Mouse (Mus musculus) megakaryocyte, adult 5-6 weeks (primary cell): ENCODE data around the gene Mbnl2. TPM values are rescaled to one million over a fixed set of nuclear protein-coding genes. Genes with fewer than 3 reads are reported as not detected.

Experiments used
- ATAC-seq: 2 replicates; pipeline ENCODE4 v1.8.0; 2016; ENCODE audit warnings: mild to moderate bottlenecking, inconsistent platforms; ENCODE audit not compliant: poor library complexity, severe bottlenecking
- total RNA-seq, 2 experiments: library from RNA; stranded (forward) in 1 of 2; stranded (reverse) in 1 of 2; fragments of 153-499, 151-499 nt in 1 of 2; fragments of 221-1000, 200-1000 nt in 1 of 2; gene quantifications; 2 replicates each; pipeline versions ENCODE4 v1.2.3 to v1.2.4; 2015 to 2017

The Mbnl2 gene
- total RNA-seq (2015) (113 and 132 TPM in 2 replicates), total RNA-seq (2017) (94.7 and 111 TPM in 2 replicates)

DNA sequence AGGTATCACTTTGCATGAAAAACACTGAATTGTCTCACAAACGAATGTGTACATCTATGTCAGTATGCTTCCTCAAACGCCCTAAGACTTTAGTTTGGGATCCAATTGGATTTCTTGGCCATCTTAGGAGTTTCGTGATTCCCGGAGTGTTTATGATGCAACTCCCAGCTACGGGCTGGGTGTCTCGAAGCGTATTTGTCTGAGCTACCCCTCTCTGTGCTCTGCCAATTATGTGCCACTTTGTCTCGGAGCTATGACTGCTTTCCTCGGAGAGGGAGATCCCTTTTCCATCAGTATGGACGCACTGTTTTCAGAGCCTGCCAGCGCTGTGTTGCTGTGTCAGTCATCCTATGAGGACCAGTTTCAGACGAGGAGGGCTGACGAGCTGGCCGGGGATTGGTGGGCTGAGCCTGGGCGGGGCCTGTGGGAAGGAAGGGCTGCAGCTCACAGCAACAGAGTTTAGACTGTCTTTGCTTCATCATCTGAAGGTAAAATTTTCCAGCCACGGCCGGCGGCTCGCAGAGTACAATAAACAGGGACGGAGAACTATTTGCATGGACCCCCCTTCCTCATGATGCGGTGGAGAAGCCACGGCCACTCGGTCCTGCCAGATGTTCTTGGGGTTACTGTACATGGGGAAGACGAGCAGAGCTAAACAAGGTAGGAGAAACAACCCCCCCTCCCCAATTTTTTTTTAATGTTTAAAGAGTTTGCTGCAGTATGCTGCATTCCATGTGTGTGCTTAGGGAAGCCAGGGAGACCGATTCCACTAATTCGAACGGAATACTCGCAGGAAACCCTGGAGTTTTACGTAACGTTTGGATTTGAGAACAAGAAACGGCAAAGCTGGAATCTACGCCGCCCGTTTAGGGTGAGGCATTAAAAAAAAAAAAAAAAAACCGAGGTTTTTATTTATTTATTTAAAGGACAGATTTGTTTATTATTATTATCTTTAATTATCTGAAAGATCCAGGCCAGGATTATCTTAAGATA lies at the start of gene Mbnl2:
Mbnl2 (plus strand) TSS at position 424 of the 993 bp plus-strand sequence.
- peak; percentile 77 for ATAC-seq

DNA sequence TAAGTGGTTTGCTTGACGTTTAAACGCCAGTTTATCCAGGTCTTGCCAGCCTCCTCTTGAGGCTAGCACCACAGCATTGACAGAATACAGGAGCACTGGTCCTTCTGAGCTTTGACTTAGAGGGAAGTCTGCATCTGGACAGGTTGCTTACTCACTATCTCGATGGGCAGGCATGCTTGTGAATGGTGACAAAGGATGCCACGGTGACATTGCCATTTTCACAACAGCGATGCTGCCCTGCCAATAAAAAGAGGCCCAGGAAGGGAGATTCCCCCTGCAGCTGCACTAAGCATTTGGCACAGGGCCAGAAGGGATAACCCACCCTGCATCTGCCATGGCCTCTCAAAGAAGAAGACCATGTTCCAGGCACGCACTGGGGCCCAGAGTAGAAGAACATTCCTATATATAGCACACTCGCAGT lies 43.4 kb upstream of the Mbnl2 start:
- ATAC-seq: no peak

DNA sequence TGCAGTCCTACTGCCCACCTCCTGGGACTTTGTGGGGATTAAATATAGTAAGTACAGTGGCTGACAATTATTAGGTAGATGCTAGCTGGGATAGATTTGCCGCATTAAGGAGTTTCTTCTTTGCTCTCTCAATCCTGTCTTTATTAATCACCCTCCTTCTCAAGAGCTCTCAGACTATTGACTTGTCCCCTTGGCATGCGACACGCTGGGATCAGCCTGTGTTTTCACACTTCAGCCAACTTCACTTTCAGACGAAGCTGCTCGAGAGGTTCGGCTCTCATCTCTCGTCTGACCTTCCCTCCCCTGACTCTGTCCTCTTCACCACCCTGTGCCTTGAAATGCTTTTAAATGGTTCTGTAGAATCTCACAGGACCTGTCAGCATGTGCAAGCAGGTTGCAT lies 39.9 kb upstream of the Mbnl2 start:
- no peak for ATAC-seq

- ATAC-seq: no peak
Observed at GRCm38 (mm10) chr14:120238501-120238900, 37.0 kb upstream of the Mbnl2 start.

DNA sequence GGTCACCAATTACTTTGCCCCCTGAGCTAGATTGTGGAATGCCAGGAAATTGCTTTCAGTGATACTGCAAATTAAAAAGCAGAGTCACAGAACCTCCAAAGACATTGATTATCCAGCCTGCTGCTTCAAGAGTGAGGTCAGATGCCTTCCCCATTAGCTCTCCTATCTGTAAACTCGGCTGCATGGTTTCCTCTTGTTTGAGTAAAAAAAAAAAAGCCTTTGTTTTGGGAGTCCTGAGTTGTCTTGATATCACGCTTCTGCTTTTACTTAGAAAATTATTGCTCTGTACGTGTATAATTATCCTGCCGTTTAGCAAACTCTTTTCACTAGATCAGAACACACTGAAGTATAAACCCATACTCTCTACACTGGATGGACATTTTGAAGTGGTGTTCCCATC lies 35.3 kb upstream of the Mbnl2 start:
- ATAC-seq: no peak

- ATAC-seq: no peak
Observed at GRCm38 (mm10) chr14:120242711-120243110, 32.8 kb upstream of the Mbnl2 start.

DNA sequence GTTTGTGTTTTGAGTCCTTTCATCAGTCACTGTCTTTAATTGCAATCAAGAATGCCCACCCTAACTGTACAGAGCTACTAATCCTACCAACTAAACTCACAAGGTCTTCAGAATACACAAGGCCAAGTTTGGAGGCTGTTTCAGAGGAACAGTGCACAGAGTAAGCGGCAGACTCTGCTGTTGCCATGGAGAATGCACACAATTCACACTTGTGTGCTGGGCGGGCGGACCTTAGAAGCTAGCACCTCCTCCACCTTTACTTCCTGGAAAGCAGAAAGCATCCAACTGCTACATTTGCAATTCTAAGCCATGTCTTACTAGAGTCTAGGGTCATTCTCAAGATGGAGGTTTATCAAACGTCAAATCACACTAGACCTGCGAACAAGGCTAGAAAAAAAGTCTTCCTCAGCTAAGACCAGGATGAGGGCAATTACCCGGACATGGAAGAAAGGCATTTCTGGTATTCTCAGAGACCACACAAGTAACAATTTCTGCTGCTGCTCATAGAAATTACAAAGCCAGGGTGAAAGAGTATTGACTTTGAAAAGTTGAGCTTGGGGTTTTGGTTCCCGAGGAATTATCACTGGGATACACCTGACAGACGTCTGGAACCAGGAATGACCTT lies 30.3 kb upstream of the Mbnl2 start:
- ATAC-seq: no peak

DNA sequence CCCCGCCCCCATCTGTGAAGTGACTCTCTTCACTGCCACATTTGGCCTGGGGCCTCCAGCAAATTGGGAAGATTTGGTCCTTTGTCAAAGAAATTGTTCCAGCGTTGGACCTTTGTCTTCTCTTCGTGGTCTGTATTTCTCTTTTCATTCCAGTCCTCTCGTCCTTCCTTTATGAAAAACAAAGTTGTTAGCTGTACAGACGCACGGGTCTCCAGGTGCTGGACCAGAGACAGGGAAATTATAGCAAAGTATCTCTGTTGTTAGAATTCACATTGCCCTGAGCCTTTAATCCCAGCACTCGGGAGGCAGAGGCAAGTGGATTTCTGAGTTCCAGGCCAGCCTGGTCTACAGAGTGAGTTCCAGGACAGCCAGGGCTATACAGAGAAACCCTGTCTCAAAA lies 22.1 kb upstream of the Mbnl2 start:
- ATAC-seq: no peak

DNA sequence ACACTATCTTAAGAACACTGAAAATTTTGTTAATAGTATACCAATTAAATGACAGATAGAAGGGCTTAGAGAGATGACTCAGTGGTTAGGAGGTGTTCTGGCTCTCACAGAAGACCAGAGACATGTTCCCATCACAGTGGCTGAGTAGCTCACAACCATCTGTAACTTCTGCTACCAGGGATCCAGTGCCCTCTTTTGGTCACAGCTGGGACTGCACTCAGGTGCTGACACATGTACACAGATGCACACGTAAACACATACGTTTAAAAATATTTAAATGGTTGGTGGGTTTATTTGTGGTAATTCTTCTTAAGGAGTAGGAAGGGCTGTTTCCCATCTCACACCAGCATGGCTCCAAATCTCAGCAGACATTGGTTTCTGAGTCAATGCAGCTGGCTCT lies 19.3 kb upstream of the Mbnl2 start:
- ATAC-seq: no peak

DNA sequence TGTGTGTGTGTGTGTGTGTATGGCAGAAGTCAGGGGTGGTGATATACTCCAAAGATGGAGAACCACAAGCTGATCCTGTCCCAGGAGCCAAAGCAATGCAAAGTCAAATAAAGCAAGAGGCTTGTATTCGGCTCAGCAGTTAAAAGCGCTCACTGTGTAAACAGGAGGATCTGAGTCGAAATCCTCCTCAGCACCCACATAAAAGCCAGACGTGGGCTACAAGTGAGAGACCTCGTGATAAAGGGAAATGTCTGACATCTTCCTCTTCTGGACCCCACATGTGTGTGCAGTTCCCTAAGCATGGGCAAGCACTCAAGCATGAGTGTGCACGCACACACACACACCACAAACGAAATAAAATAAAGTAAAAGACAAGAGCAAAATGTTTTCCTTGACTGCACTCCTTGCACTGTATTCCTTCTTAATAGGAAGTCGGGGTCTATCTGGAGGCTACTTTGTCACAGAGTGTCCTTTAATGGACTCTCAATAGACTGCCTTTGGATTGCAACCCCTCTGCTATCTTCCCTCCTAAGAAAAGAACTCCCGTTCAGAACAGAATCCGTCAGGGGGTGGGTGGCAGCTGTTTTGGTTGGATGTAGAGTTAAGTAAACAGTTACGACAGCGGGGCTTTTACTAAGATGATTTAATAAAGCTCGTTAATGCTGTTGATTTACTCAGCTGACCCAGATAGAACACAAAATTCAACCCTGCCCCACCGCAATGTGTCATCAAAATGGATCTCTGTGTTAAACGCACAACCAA lies 18.7 kb upstream of the Mbnl2 start:
- ATAC-seq: no peak

- ATAC-seq: no peak
Observed at GRCm38 (mm10) chr14:120257483-120257882, 18.0 kb upstream of the Mbnl2 start.

DNA sequence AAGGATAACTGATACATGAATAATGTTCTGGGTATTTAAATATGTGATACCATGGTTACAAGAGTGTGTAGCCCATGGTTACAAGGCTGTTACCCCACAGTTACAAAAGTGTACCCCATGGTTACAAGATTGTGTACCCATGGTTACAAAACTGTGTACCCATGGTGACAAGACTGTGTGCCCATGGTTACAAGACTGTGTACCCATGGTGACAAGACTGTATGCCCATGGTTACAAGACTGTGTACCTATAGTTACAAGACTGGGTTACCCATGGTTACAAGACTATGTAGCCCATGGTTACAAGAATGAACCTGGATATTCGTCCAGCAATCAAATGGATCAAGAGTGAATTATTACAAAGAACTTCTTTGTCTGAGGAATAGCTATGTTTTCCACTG lies 16.0 kb upstream of the Mbnl2 start:
- no peak for ATAC-seq

DNA sequence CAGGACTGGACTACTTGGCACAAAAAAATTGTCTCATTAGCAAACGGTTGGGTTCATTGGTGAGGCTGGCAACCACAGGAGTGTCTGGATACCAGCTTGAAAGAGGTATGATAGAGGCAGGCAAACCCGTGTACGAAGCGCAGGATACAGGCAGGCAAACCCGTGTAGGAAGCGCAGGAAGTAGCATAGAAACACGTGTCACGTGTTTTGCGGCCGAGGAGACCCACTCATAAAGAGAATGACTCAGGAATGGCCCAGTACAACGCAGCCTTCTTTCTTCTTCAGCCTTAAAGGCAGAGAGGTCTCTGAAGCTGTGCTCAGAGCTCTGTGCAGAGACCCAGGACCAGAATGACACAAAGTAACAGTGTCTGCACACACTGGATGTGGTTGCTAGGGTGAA lies 13.9 kb upstream of the Mbnl2 start:
- ATAC-seq: no peak

- ATAC-seq: peak; percentile 75
Observed at GRCm38 (mm10) chr14:120262660-120263379, 12.6 kb upstream of the Mbnl2 start.

DNA sequence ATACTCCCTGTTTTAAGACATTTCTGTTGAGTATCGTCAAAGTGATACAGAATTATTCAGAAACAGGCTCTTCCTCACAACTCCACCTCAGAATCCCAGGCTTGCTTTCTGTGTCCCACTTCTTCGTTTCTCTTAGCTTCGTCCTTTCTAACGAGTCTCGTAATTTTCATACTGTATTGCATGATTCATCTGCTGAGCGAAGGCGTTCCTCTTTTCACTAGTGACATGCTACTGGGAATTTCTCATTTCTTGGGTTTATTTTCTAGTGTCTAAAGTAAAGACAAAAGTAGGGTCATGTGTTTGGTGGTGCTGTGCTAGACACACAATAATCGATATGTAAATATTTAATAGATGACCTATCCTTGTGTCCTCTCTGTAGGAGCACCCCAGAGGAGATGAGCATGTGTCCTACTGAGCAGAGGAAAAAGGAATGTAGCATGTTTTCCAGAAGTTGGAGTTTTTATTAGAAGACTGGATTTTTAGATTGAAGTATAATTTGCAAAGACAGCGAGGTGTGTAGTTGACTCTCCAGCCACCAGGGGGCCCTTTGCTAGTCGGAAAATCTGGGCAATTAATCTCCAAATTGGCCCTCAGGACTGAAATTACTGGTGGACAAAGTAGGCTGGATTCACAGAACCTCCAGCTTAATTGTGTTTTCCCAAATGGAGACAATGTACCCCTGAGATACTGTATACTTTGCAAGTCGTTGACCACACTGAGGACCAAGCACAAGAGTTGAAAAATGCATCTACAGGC lies 11.9 kb upstream of the Mbnl2 start:
- peak; percentile 73 for ATAC-seq

DNA sequence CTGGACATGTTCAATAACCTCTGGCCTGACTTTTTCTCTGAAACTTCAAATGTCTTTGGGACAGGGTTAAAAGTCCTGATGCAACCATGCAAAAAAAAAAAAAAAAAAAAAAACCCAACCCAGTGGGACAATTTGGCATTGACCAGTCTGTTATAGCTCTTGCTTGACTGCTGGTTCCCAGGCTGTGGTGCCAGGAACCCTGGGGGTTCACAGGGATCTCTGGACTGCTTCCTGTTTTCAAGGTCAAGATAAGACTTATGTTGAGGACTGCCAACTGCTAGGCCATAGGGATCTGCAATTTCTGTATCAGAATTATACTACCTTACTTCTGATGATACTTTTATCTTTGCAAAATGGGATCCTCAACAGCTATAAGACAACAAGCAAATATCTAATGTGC lies 9.6 kb upstream of the Mbnl2 start:
- ATAC-seq: no peak

DNA sequence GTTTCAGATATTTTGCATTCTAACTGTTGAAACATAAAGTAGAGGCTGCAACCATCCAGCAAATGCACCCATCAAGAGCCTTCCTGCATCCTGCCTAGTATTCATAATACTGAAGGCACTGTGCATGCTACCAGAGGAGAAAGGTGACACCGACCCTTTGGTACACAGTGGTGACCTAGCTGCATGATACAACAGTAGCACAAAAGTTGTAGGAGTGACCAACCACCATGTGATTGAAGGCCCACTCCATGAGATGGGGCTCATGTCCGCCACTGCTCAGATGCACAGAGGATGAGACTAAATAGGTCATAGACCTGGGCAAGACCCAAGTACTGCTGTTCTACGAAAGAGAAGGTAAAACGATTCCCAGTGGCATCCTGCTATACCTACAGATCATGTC lies 8.3 kb upstream of the Mbnl2 start:
- ATAC-seq: no peak

GRCm38 (mm10) chr14:120270031-120270430 lies 5.4 kb upstream of the Mbnl2 start:
- ATAC-seq: peak; percentile 53

DNA sequence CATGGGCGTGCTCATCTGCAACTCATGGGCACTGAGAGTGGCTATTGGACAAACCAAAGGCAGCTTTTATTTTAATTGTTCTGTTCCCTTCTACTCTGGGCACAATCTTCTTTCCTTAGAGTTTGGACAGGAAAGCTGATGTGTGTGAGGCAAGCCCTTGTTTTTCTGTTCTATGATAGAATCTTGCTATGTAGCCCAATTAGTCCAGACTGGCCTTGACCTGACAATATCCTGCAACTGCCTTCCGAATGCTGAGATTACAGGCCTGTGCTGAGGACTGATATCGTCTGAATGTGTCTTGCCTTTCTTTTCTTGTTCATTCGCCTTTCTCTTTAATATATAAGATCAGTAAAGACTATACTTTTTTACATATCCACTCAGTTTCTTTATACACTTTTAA lies 4.8 kb upstream of the Mbnl2 start:
- ATAC-seq: no peak

GRCm38 (mm10) chr14:120271096-120271495 lies 4.4 kb upstream of the Mbnl2 start:
- ATAC-seq: no peak
